In genomic region chr8:12395071-12396031, GRCm38 (mm10) we compare ENCODE assay signal across 10 mouse cellular contexts. TPM values are rescaled to one million over a fixed set of nuclear protein-coding genes. Genes with fewer than 3 reads are reported as not detected.
A peak's percentile ranks its signal among the peaks of the same experiment; 100 is the strongest.
DNase-seq lines count a peak whose midpoint lies in the region; ATAC-seq and TF ChIP-seq lines count a peak whose summit lies in the region.
"Had no signal": no experiment of that assay in that cellular context is flagged by ENCODE, and none has a peak within 500 bp of the region (broad histone marks: within the 10 kb centered on the region; RNA-seq: fewer than 3 reads in every experiment).

Gene Sox1 (plus strand): TSS chr8:12395295.

- intact Hi-C loops in left cerebral cortex, postnatal 14 days (cut with DNase I): loop anchor here (10.0 kb wide), 1 partner anchor 279 kb away; the partner anchor contains the start of gene Tubgcp3

- under 1% methylated on average over 67 of the region's 89 CpGs for WGBS in lung, embryonic 14.5 days
- under 1% methylated on average over 73 of the region's 89 CpGs for WGBS in neural tube, embryonic 14.5 days

- DNase-seq in lung, embryonic 14.5 days: peak; percentile 67
- no peak for DNase-seq in lung, postnatal 25 days (ENCODE audit: low spot score)
- DNase-seq in left cerebral cortex, postnatal 14 days (ENCODE audit: low spot score in 2 of 2): peak; percentile 79 to 84
- no peak for DNase-seq in urinary bladder, postnatal 36 days (ENCODE audit: low spot score in 2 of 2)

- peak; percentile 65 for ATAC-seq in lung, embryonic 14.5 days (ENCODE audit: insufficient read depth)
- peak; percentile 29 to 35; a peak in 1 of 4 replicates for ATAC-seq in hematopoietic stem cell, adult 5-6 weeks (replicated peaks in 1 of 2; ENCODE audit: insufficient read depth in 1 of 2, low FRiP score in 2 of 2, low TSS enrichment in 1 of 2, low read depth in 1 of 2, poor library complexity in 2 of 2, severe bottlenecking in 2 of 2)
- ATAC-seq in neural tube, embryonic 14.5 days (ENCODE audit: low read depth): peak; percentile 85
- ATAC-seq in erythroid progenitor cell, adult 5-6 weeks (replicated peaks; ENCODE audit: low FRiP score, poor library complexity, severe bottlenecking): no peak

- no peaks in the 10 kb centered on the region for H3K9me3 ChIP-seq in lung, embryonic 14.5 days (ENCODE audit: low read depth, low read length)
- no peaks in the 10 kb centered on the region for H3K9me3 ChIP-seq in neural tube, embryonic 14.5 days (ENCODE audit: control insufficient read depth, low read length)

- H3K36me3 ChIP-seq in lung, embryonic 14.5 days (ENCODE audit: insufficient read depth): no peaks in the 10 kb centered on the region
- H3K36me3 ChIP-seq in neural tube, embryonic 14.5 days (ENCODE audit: control insufficient read depth, insufficient read depth, low read length): no peaks in the 10 kb centered on the region

- H3K4me2 ChIP-seq in lung, embryonic 14.5 days: peak within 1 kb of the TSS; percentile 69
- H3K4me2 ChIP-seq in neural tube, embryonic 14.5 days (ENCODE audit: low read depth, low read length): peak within 1 kb of the TSS; percentile 48

- peak; percentile 35; the same call in 1 of the 2 replicates for TF ChIP-seq POLR2A in cortical plate, adult 2 months (IDR thresholded peaks at IDR 0.05; ENCODE audit: extremely low read depth, insufficient read depth, low read length)

- H3K4me1 ChIP-seq in lung, embryonic 14.5 days (ENCODE audit: insufficient read depth): no peaks in the 10 kb centered on the region
- no peaks in the 10 kb centered on the region for H3K4me1 ChIP-seq in cortical plate, adult 2 months (ENCODE audit: control insufficient read depth, insufficient read depth, low read length)
- H3K4me1 ChIP-seq in neural tube, embryonic 14.5 days (ENCODE audit: control insufficient read depth, insufficient read depth, low read length): peaks cover 8% of the 10 kb centered on the region

- no peak for TF ChIP-seq CTCF in lung, embryonic 14.5 days (IDR thresholded peaks at IDR 0.05; ENCODE audit: low read depth)
- no peak for TF ChIP-seq CTCF in cortical plate, adult 2 months (IDR thresholded peaks at IDR 0.05; ENCODE audit: extremely low read depth, insufficient read depth, low read length)

- H3K4me3 ChIP-seq in lung, embryonic 14.5 days (ENCODE audit: low read depth, low read length): peak within 1 kb of the TSS; percentile 41
- peak within 1 kb of the TSS; percentile 44 for H3K4me3 ChIP-seq in cortical plate, adult 2 months (ENCODE audit: insufficient read depth, low read length)
- H3K4me3 ChIP-seq in neural tube, embryonic 14.5 days (ENCODE audit: low read depth, low read length): peak within 1 kb of the TSS; percentile 37

- no peak within 1 kb of the TSS for H3K27ac ChIP-seq in lung, embryonic 14.5 days (ENCODE audit: low read depth)
- H3K27ac ChIP-seq in cortical plate, adult 2 months (ENCODE audit: insufficient read depth, low read length): peak within 1 kb of the TSS; percentile 76; the same call in 1 of the 2 replicates
- peak within 1 kb of the TSS; percentile 75 for H3K27ac ChIP-seq in neural tube, embryonic 14.5 days (ENCODE audit: low read depth, low read length)
- H3K27ac ChIP-seq: macrophage had no signal

- peaks cover 99% of the 10 kb centered on the region for H3K27me3 ChIP-seq in lung, embryonic 14.5 days (ENCODE audit: insufficient read depth, low read length)
- H3K27me3 ChIP-seq in neural tube, embryonic 14.5 days (ENCODE audit: control insufficient read depth, insufficient read depth, low read length): peaks cover 44% of the 10 kb centered on the region

- H3K9ac ChIP-seq in lung, embryonic 14.5 days: no peak within 1 kb of the TSS
- peak within 1 kb of the TSS; percentile 25 for H3K9ac ChIP-seq in neural tube, embryonic 14.5 days (replicated peaks; ENCODE audit: low read depth, low read length)

RNA-seq across cellular contexts. Expression of gene Sox1, which starts in this region (rescaled TPM):
- 0.04 TPM in 1 of 2 replicates, not detected in the other for polyA plus RNA-seq in lung, embryonic 14.5 days (2014; fragmentation: Nextera tagmentation; extraction: Ambion mirVana)
- polyA plus RNA-seq in cortical plate, adult 2 months (2012; rRNA removed): 6.1 and 6.8 TPM in 2 replicates
- total RNA-seq in hematopoietic stem cell, adult 5-6 weeks (2017): not detected in 2 replicates
- 10 to 100 TPM in 1 of 2 experiments, 1 to 10 TPM in 1; 6.1 to 10.4 TPM for total RNA-seq in left cerebral cortex, postnatal 14 days (2021)
- 0.93 and 1.1 TPM in 2 replicates for polyA plus RNA-seq in neural tube, embryonic 14.5 days (2014; fragmentation: Nextera tagmentation; extraction: Ambion mirVana)
- total RNA-seq in erythroid progenitor cell, adult 5-6 weeks (2015; ENCODE audit: low replicate concordance): not detected in 2 replicates
- not detected in 2 replicates for total RNA-seq in erythroid progenitor cell, adult 5-6 weeks (2017; ENCODE audit: low replicate concordance)
- total RNA-seq: adrenal gland, postnatal 36 days had no signal
- polyA plus RNA-seq: macrophage had no signal

Comparison
In these comparisons a context has a peak if more than half of its experiments do, and no peak if none do; other contexts are left out.
1. Peak in DNase-seq, ATAC-seq, H3K4me3 ChIP-seq and H3K4me2 ChIP-seq in lung, embryonic 14.5 days; RNA of the gene not detected or under 1 TPM.
2. Peak in ATAC-seq in hematopoietic stem cell, adult 5-6 weeks; RNA of the gene not detected or under 1 TPM.
3. DNase-seq: peak in left cerebral cortex, postnatal 14 days (2 of 2); none in lung, postnatal 25 days (single experiment) and urinary bladder, postnatal 36 days (0 of 2).
4. Peak in every context shown above with its lines, with median percentiles within 50 percentile points of each other: H3K4me3 ChIP-seq.